Mouse (Mus musculus) c-Kit-positive CD71-positive TER-119-negative erythroid progenitor cells, embryonic 14.5 days (primary cell): ENCODE results near the gene Qtrt1.

Experiments used
- DNase-seq: peaks from one replicate; pipeline ENCODE4 v3.0.0-alpha.2; 2013; ENCODE audit warnings: low read depth

The Qtrt1 gene

GRCm38 (mm10) chr9:21424631-21425555 lies 13.3 kb downstream of the Qtrt1 start, which contains the start of gene Dnm2:
Gene Dnm2 (plus strand): TSS chr9:21424908.
- DNase-seq, result peak; percentile 100

DNA sequence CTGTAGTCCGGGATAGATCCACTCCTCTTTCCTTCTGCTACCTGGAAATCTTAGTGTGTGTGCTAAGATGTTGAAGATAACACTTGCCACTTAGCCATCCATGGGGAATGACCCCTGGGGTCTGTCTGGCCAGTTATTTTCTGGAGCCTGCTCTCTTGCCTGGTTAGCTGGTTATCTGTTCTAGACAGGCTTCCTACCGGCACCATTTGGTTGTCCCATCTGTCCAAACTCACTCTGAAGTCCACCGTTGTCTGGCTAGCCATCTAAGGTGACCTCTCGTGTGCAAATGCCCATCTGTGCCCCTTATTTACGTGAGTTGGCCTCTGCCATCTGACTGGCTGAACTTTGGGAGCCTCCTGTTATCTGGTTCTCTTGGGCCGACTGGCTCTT lies 13.9 kb downstream of the Qtrt1 start:
- DNase-seq, result no peak

GRCm38 (mm10) chr9:21426013-21426412 lies 14.4 kb downstream of the Qtrt1 start:
- DNase-seq, result no peak

DNA sequence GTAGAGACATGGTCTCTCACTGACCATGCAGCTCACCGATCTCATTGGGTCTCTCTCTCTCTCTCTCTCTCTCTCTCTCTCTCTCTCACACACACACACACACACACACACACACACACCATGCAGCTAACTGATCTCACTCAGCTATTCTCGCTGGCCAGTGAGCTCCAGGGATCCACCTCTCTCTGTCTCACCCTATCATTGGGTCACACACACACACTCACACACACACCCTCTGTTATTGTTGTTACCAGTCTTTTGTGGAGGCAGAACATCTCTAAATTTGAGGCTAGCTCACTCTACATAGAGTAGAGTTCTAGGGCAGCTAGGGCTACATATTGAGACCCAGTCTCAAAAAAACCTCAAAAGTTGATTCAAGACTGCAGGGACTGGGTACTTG lies 14.9 kb downstream of the Qtrt1 start:
- no peak for DNase-seq

GRCm38 (mm10) chr9:21427773-21428172 lies 16.1 kb downstream of the Qtrt1 start:
- DNase-seq, result no peak

- no peak for DNase-seq
Observed at GRCm38 (mm10) chr9:21428178-21428577, 16.5 kb downstream of the Qtrt1 start.

DNA sequence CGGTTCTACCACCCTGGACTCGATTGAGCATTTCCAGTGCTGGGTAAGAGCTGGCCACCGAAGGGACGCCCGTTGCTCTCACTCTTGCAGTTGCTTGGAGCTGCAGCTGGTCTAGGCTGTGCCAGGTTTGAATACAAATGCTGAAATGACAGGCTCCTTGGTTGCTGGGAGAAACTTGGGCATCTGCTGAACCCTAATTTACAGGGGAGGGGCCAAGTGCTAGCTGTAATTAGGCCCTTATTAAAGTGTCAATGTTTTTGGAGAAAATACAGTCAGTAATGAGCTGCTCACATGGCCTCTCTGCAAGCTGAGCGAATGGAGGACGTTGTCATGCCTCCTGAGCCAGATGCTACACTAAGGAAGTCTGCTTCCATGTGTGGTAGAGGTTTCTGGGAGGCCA lies 19.1 kb downstream of the Qtrt1 start:
- DNase-seq, result no peak

DNA sequence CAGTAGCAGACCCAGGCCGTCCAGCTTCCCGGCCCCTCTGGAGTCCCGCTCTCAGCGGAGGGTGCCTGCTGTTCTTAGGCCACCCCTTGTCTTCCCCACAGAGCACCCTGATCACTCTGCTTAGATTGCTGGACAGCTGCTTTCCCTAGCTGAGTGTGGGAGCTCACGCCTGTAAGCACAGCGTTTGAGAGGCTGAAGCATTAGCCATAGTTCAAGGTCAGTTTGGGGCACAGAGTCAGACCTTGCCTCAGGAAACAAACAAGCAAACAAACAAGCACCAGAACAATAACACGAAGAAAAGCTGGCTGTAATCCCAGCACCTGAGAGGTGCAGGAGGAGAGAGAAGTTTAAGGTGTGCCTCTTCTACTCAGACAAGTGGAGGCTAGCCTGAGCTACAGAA lies 20.4 kb downstream of the Qtrt1 start:
- DNase-seq, result no peak

DNA sequence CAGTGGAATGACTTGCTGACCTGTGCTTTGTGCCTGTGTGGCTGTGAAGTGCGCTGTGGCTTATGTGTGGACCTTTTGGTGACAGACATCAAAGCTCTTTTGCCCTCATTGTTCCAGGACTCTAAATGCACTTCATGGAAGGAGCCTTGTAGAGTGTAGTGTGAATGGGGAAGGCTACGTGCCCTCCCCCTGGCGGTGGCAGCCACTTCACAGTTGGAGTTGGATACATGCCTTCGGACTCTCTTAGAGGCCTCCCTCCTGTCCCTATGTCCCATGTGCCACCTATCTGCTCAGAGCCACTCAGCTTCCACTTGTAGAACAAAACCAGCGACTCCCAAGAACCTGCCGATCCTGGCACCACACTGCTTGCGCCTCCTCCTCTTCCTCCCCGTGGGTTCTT lies 22.1 kb downstream of the Qtrt1 start:
- DNase-seq, result no peak

GRCm38 (mm10) chr9:21434410-21434809 lies 22.8 kb downstream of the Qtrt1 start:
- no peak for DNase-seq

GRCm38 (mm10) chr9:21435777-21436635 lies 24.4 kb downstream of the Qtrt1 start:
- DNase-seq, result no peak

GRCm38 (mm10) chr9:21437577-21437976 lies 25.9 kb downstream of the Qtrt1 start:
- DNase-seq, result no peak

- DNase-seq, result no peak
Observed at GRCm38 (mm10) chr9:21438219-21438618, 26.6 kb downstream of the Qtrt1 start.

- DNase-seq, result no peak
Observed at GRCm38 (mm10) chr9:21439456-21439855, 27.8 kb downstream of the Qtrt1 start.

DNA sequence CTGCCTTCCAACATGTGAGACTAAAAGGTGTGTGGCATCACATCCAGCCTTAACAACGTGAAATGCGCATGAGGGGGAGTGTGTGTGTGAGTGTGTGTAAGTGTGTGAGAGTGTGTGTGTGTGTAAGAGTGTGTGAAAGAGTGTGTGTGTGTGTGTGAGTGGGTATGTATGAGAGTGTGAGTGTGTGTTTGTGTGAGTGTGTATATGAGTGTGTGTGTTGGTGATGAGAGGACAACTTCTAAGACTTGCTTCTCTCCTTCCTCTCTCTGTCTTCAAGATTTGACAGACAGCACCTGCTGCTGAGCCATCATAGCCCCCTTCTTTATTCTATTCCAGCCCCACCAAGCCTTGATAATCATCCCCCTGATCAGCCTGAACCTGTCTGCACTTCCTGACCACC lies 28.3 kb downstream of the Qtrt1 start:
- no peak for DNase-seq

DNA sequence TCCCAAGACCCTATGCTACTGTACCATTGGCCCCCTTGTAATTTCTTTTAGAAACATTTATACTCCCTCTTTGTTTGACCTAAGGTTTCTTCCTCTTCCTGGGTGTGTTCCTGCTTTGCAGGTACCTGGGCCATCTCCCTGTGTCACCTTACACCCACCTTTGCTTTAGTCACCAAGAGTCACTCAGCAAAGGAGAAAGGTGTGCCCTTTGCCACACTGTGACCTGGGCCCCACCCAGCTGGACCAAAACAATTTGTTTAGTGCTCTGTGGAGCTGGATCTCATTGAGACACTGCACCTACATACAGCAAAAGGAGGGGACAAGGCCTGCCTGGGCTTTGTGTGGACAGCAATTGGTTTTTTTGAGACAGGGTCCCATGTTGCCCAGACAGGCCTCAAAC lies 28.8 kb downstream of the Qtrt1 start:
- no peak for DNase-seq

GRCm38 (mm10) chr9:21443853-21444252 lies 32.2 kb downstream of the Qtrt1 start:
- no peak for DNase-seq

GRCm38 (mm10) chr9:21444574-21444973 lies 32.9 kb downstream of the Qtrt1 start:
- DNase-seq, result no peak

DNA sequence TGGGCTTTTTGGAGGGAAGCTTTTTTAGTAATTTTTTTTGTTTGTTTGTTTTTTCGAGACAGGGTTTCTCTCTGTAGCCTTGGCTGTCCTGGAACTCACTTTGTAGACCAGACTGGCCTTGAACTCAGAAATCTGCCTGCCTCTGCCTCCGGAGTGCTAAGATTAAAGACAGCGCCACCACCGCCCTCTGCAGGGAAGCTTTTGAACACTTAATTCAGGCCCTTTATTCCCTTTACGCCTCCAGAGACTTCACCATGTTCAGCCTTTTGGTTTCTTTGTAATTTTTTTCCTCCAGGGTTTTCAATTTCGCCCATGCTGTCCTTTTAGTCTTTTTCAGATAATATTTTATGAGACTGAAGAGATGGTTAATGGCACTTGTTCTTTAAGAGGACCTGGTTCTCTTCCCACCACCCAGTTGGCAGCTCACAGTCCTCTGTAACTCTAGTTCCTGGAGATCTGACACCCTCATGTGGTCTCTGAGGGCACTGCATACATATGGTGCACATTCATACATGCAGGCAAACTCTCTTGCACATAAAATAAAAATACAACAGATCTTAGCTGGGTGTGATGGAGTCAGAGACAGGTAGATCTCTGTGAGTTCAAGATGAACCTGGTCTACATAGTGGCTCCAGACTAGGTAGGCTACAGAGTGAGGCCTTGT lies 33.6 kb downstream of the Qtrt1 start:
- DNase-seq, result no peak

DNA sequence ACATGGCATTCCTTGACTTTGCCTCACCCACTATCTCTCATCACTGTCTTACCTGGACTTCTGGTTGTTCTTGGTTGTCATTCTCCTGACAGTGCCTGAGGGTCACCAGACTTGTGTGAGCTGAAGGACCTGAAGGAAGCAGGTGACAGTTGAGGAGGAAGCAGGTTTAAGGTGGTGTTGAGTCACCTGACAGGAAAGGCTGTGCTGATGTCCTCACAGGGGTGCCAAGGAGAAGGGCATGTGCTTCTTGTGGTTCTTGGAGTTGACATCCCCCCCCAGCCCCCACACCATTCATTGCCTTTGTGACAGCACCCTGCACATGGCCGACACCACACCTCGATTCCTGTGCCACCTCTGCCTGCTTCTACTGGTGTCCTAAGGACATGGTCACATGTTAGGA lies 36.1 kb downstream of the Qtrt1 start:
- no peak for DNase-seq

DNA sequence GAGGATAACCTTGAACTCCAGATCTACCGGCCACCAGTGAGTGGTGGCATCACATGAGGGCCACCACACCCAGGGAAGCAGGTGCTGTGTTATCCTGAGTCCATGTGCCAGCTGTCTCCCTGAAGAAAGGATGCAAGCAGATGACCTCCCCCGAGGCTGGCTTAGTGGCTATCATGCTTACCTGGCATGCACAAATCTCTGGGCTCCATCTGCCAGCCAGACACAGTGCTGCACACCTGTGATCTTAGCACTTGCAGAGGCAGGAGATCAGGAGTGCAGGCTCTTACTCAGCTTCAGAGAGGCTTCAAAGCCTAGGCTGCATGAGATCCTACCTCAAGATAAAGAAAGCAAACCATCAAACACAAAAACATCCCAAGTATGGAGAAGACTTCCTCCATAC lies 38.1 kb downstream of the Qtrt1 start:
- DNase-seq, result no peak

DNA sequence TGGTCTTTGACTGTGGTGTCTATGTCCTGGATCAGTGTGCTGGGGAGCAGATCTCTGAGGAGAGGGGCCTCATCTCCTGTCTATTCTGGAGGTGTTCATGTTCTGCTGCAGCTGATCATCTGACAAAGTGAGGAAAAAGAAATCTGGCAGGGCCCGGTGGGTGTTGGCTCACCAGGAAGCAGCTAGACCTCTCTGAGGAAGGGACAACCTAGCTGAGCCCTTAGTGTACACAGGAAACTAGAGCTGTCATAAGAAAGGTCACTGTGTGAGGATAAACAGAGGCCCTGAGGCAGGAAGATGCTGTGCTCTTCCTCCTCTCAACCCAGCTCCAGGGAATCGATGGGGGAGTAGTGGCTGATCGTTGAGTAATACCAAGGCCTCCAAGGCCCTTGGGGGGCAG lies 38.6 kb downstream of the Qtrt1 start:
- no peak for DNase-seq
